Mouse (Mus musculus) ovary, adult 10 weeks (tissue): ENCODE measurements around the gene Cfap77. TPM values are rescaled to one million over a fixed set of nuclear protein-coding genes. Genes with fewer than 3 reads are reported as not detected.

Experiments
- polyA plus RNA-seq: library from polyadenylated mRNA; stranded (reverse); fragments of 350-450 nt; fragmentation: Illumina TruSeq; extraction: RNeasy Lipid Tissue Mini Kit (QIAGEN cat#74804); gene quantifications from one replicate; pipeline ENCODE4 v1.2.3, GENCODE M21; 2014

The Cfap77 gene
- polyA plus RNA-seq, result 4.7 TPM

GRCm38 (mm10) chr2:29054991-29055390, at the start of gene Cfap77:
TSS of gene Cfap77 (minus strand) at chr2:29055066.

GRCm38 (mm10) chr2:29060135-29060597, 5.3 kb upstream of the Cfap77 start, which contains the start of gene Ttf1:
TSS of gene Ttf1 (plus strand) at chr2:29060262.

GRCm38 (mm10) chr2:28916513-28916865, 138.4 kb downstream of the Cfap77 start, which contains the start of gene Barhl1:
TSS of gene Barhl1 (minus strand) at chr2:28916668.

Other genes starting within 250 kb of the Cfap77 start
- gene Gtf3c4, start 214.7 kb downstream of the Cfap77 start, polyA plus RNA-seq, result 33.8 TPM
- gene Ddx31, start 214.7 kb downstream of the Cfap77 start, polyA plus RNA-seq, result 14.4 TPM
- gene Barhl1, start 138.4 kb downstream of the Cfap77 start, polyA plus RNA-seq, result not detected
- gene Ttf1, start 5.2 kb upstream of the Cfap77 start, polyA plus RNA-seq, result 10.5 TPM
- 90.8 TPM for gene Setx, start 69.1 kb upstream of the Cfap77 start, polyA plus RNA-seq
- not detected for gene Ntng2, start 197.9 kb upstream of the Cfap77 start, polyA plus RNA-seq